Mouse (Mus musculus) right cerebral cortex, adult 18-20 months (tissue): ENCODE results near the gene Anks1.
"Not testable (repeated sequence)": the region's sequence is repeated elsewhere in the genome, so short reads cannot be mapped to it uniquely, and the experiment has no call there.

Experiments used
- DNase-seq: peaks from one replicate; pipeline ENCODE4 v3.0.0; 2022; ENCODE audit warnings: mixed read lengths

The Anks1 gene

DNA sequence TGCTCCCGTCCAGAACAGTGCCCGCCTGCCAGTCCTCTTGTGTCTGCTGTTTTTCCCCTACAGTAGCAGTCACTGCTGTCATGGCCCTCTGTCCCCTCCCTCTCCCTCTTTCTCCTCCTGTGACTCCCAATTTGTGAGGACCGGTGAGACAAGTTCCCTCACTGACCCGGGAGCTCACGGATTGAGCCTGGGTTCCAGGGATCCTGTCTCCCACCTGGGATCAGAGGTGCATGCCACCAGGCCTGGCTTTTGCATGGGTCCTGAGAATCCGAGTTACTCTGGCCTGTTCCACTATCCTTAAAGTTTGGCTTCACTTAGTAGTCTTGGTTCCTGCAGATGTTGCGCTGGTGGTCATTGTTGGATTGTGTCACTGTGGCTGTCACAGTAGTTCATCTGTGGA, 58.4 kb downstream of the Anks1 start:
- DNase-seq, result no peak

DNA sequence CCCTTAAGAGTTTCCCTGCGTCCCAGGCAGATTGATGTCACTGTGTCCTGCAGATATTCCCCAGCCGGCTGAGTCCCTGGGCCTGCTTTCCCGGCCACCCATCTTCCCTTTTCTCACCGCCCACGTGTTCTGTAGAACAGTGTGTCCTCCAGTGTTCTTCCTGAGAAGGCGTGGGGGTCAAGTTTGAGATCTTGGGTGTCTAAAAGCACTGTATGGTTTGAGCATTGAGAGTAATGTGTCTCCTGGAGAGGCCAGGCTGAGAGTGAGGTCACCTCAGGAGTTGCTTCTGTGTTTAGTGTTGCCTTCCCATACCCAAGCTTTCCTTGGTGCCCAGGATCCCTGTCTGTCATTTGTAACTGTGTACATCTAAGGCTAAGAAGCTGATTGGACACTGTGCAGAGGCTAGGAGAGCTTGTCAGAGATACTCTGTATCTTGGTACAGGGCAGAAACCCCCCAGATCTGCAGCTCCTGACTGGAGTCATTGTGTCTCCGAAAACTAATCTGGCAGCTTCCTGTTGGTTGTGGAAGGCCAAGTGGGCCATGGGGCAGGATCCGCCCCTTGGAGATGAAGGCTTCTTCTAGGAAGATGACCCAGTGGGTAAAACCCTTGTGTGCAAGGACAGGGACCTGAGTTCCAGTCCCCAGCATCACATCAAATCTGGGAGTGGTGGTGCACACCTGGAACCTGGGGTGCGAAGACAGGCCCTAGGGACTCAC, 59.1 kb downstream of the Anks1 start:
- no peak for DNase-seq

- no peak for DNase-seq
These were observed 59.8 kb downstream of the Anks1 start for GRCm38 (mm10) chr17:27968903-27969302.

- no peak for DNase-seq
These were observed 60.3 kb downstream of the Anks1 start for GRCm38 (mm10) chr17:27969365-27969764.

DNA sequence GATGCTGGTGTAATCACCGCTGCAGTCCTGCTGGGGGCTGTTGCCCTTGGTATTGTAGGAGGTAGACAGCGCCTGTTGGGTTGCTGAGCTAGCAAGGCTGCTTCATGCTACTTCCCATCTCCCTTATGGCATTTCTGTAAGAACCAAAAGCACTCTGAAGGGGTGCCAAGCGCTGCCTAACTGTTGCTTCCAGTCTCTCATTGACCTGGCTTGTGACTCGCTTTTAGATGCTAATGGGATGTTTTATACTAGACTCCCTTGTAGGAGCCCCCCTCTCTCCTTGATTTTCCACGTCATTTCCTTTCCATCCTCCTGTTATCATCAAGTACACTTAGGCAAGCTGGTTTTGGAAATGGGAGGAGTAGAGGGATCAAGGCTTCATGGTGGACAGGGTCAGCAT, 60.8 kb downstream of the Anks1 start:
- DNase-seq, result no peak

- DNase-seq, result no peak
These were observed 61.2 kb downstream of the Anks1 start for GRCm38 (mm10) chr17:27970305-27970704.

GRCm38 (mm10) chr17:27971496-27971895, 62.4 kb downstream of the Anks1 start:
- DNase-seq, result peak; percentile 72

- no peak for DNase-seq
These were observed 64.2 kb downstream of the Anks1 start for GRCm38 (mm10) chr17:27973337-27973736.

DNA sequence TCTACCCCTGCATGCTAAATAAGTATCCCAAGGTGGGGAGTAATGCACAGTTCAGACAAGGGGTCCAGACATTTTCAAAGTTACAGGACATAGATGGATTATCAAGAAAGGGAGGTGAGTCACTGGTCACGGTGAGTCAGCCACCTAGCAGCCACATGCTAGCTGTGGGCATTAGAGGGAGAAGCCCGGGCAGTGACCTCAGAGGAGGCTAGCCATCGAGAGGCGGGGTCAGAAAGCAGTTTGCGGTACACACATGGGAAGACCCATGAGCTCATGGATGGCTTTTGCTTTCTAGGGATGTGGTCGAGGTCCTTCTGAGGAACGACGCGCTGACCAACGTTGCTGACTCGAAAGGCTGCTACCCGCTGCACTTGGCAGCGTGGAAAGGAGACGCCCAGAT, 67.2 kb downstream of the Anks1 start:
- no peak for DNase-seq

DNA sequence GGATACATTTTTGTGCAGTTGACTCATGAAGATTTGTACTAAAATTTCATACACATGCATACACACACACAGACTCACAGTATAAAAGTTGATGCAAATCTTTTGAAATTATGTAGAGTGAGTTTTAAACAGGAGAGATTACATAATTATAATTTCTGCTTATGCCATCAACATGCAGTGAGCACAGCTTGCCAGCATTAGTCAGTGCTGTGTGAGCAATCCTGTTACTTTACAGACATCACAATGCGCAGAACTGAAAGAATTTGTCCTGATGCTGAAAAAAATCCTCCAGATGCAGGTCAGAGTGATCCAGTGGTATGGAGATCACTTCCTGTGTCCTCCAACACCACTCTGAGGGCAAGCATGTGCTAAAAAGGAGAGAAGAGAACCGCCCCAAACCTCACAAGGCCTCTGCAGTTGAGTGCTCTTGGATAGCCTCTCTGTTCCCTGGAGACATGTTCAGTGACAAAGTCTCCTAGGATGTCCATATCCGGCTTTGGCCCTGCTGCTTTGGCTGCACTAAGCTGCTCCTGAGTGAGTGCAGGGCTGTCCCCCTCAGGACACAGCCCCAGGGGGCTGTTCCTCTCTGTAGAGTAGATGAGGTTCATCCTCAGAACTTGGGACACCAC, 68.0 kb downstream of the Anks1 start:
- DNase-seq, result peak; percentile 35

DNA sequence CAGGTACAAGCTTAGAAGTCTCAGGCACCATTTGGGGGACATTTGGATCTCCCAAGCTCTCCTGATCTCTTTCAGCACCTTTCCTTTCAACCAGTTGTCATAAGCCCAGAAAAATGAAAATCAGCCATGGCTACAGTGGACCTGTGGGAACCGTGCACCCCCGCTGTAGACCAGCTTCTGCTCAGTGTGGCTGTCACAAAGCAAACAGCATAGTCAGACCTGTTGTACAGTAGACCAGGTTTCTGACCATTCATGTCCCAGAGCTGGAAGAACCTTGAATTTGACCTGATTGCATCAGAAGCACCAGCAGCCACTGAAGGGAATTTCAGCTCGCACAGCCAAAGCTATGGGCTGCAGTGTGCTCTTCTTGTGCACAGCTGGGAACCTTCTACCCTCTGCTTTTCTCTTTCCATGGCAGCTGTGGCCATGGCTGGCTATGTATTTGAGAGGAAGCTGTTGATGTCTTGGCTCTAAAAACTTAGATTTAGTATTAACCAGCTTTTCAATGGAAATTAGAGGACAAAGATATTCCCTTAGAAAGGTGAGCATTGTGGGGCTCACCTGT, 71.4 kb downstream of the Anks1 start:
- no peak for DNase-seq

GRCm38 (mm10) chr17:27981451-27982069, 72.5 kb downstream of the Anks1 start:
- no peak for DNase-seq

GRCm38 (mm10) chr17:27982070-27982457, 73.0 kb downstream of the Anks1 start:
- not testable (repeated sequence) for DNase-seq

GRCm38 (mm10) chr17:27982712-27983266, 73.7 kb downstream of the Anks1 start:
- no peak for DNase-seq

- no peak for DNase-seq
These were observed 75.3 kb downstream of the Anks1 start for GRCm38 (mm10) chr17:27984421-27984820.

GRCm38 (mm10) chr17:27986106-27986505, 77.0 kb downstream of the Anks1 start:
- DNase-seq, result no peak

DNA sequence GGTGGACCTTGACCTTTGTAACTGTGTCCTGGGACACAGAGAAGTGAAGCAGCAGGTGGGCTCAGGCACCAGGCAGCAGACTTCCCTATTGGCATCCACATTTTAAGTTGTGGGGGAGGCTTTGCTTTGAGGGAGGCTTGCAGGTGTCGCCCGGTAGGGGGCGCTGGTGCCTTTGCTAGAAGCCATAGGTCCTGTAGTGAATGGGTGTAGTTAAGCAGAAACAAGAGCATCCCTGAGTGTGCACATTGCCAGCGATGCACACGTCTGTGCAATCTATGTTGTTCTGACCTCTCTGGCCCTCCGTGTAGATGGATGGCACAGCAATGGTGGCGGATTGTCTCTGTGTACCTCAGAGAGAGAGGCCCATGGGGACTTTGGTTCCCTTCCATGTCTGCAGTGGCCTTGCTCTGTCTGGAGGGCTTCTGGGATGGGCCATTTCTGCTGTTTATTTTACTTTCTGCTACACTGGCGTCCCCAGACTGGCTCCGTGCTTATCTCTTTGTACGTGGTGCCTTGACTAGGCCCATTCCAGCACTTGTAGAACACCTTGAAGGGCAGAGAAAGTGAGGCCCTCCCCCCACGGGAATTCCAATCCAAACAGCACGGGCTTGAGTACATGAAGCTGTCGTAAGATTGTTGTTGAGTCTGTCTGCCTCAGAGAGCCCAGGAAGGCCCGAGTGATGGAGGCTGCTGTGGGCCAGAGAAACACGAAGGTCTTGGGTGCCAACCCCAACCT, 80.9 kb downstream of the Anks1 start:
- peak; percentile 76 for DNase-seq

DNA sequence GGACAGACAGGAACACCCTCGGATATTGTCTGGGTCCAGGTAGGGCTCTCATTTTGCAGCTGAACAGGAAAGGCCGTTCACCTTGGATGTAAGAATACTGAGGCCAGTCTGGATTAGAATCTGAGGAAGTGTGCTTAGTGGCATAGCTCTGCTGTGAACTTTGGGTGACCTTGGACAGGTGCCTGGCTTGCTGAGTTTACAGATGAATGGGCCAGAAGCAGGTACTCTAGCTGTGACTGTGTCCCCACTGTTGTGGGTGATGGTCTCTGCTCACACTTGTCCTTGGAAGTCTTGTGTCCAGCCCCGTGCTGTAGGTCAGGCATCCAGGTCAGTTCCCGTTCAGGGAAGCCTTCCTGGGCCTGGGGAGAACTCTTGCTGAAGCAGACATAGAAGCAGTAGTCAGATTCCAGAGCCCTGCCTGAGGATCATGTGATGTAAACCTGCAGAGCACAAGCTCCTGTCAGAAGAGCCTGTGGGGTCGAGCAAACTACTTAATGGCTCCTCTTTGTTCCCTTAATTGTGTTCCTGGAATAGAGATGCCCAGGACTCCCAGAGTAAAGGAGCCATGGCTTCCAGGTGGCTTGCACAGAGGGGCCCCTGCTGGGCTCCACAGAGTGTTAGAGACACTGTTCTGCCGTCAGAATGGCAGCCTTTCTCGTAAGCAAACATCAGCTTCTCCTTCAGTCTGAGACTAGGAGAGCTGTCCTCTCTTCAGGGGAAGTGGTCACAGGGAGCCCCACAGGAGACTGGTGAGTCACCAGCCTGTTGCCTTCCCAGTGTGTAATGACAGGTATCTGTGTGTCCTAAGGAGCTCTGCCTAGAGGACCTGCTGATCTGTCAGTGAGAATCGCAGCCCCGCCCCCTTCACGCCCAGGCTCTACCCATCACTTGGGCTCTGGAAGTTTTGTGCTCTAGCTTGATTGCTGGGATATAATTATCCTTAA, 85.2 kb downstream of the Anks1 start:
- DNase-seq, result no peak

DNA sequence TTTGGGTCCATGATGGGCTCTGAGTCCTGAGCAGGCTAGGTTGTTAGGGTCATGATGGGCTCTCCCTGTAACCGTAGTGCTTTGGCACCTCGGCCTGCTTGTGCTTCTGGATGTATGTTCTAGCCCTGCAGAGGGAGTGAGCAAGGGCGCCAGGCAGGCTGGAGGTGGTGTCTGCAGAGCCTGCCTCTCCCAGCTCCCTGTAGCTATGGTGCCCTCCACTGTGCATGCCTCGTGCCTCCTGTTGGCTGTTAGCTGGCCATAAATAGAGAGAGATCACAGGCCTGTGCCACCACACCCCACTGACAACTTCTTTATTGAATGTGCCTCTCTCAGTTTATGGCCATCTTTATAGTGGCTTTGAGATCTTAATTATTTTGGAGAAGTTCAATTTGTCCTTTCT, 87.2 kb downstream of the Anks1 start:
- no peak for DNase-seq

- peak; percentile 89 for DNase-seq
These were observed 88.1 kb downstream of the Anks1 start for GRCm38 (mm10) chr17:27997212-27997611.

DNA sequence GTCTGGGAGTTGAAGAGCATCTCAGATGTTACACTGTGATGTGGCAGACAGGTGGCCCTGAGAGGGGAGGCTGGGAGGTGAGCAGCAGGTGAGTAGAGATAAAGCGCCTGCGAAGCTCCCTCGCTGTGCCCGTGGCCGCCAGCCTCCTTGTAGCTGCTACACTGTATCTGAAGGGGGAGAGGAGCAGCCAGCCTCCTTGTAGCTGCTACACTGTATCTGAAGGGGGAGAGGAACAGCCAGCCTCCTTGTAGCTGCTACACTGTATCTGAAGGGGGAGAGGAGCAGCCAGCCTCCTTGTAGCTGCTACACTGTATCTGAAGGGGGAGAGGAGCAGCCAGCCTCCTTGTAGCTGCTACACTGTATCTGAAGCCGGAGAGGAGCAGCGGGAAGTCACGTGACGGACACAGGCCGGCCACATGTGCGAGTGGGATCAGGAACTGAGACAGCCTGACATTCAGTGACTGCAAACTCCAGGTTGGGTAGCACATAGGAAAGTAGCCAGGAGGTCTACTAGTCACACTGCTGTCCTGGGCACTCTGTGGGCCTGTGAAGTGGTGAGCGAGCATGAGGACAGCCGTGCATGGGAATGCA, 90.7 kb downstream of the Anks1 start:
- DNase-seq, result peak; percentile 40
